Mouse (Mus musculus): ENCODE measurements around the gene Car5a.

GRCm38 (mm10) chr8:121904999-121905398, 39.7 kb downstream of the Car5a start:
- no peak for TF ChIP-seq CTCF (IDR thresholded peaks at IDR 0.05; ENCODE audit: borderline replicate concordance, control insufficient read depth, extremely low read depth, insufficient read depth, low read length, poor library complexity)
- no peak for TF ChIP-seq POLR2A (IDR thresholded peaks at IDR 0.05; ENCODE audit: control insufficient read depth, extremely low read depth, insufficient read depth, low read length, poor library complexity)
